Mouse (Mus musculus) heart, adult 2 months (tissue): Measurements from ENCODE around the gene Atg2a. TPM values are rescaled to one million over a fixed set of nuclear protein-coding genes. Genes with fewer than 3 reads are reported as not detected.

Experiments
- DNase-seq, 2 experiments: peaks; one replicate each; pipeline ENCODE4 v3.0.0; 2021
- H3K27ac ChIP-seq: fragments of 200-600 bp; 2 replicates; pipeline ENCODE4 v1.8.1; 2022
- H3K27me3 ChIP-seq: fragments of 200-500 bp; 2 replicates; pipeline ENCODE4 v1.6.1; 2012; ENCODE audit warnings: mild to moderate bottlenecking, low read length, inconsistent platforms, mixed read lengths; ENCODE audit not compliant: control insufficient read depth, insufficient read depth
- H3K36me3 ChIP-seq: fragments of 200-500 bp; 2 replicates; pipeline ENCODE4 v1.6.1; 2012; ENCODE audit warnings: low read length, inconsistent platforms; ENCODE audit not compliant: control insufficient read depth, insufficient read depth
- H3K4me1 ChIP-seq: fragments of 200-500 bp; 2 replicates; pipeline ENCODE4 v1.6.1; 2011; ENCODE audit warnings: low read length; ENCODE audit not compliant: control insufficient read depth, insufficient read depth
- H3K4me3 ChIP-seq: fragments of 200-600 bp; 2 replicates; pipeline ENCODE4 v1.8.1; 2022
- H3K79me2 ChIP-seq: fragments of 200-500 bp; replicated peaks from 2 replicates; pipeline ENCODE4 v1.6.1; 2012; ENCODE audit warnings: mild to moderate bottlenecking, inconsistent platforms, low read length, moderate library complexity, mixed read lengths; ENCODE audit not compliant: control insufficient read depth, insufficient read depth
- H3K9ac ChIP-seq: fragments of 200-500 bp; 2 replicates; pipeline ENCODE4 v1.6.1; 2012; ENCODE audit warnings: low read depth, mild to moderate bottlenecking, control low read depth, inconsistent platforms, low read length, mixed read lengths
- CTCF ChIP-seq: fragments of 200-600 bp; IDR thresholded peaks from 2 replicates; pipeline ENCODE4 v1.8.1; 2022; ENCODE audit warnings: antibody characterized with exemption, mild to moderate bottlenecking, moderate library complexity
- EP300 ChIP-seq: fragments of 200-500 bp; IDR thresholded peaks from 2 replicates; pipeline ENCODE4 v1.6.1; 2011; ENCODE audit warnings: low read depth, low read length, control low read depth; ENCODE audit not compliant: insufficient read depth
- POLR2A ChIP-seq: fragments of 200-500 bp; IDR thresholded peaks from 2 replicates; pipeline ENCODE4 v1.6.1; 2011; ENCODE audit warnings: mild to moderate bottlenecking, low read depth, low read length, control low read depth; ENCODE audit not compliant: insufficient read depth
- WGBS: fragments of 180-500 bp; shearing (Covaris S2); methylation state at CpG from one replicate; pipeline ENCODE4 v1.1.7; 2018; 5-methylcytosine and 5-hydroxymethylcytosine counted together
- intact Hi-C: fragments of 180-260 bp; cut with DNase I; formaldehyde crosslinking; loops from one replicate; pipeline ENCODE4 v1.15.1; 2025
- polyA plus RNA-seq: library from polyadenylated mRNA; depleted of rRNA; stranded (reverse); fragments of >200 nt; gene quantifications from 2 replicates; pipeline ENCODE4 v1.2.3, GENCODE M21; 2012
- total RNA-seq, 2 experiments: library from RNA; stranded (reverse); gene quantifications; 2 replicates each; pipeline ENCODE4 v1.2.3; 2021

Atg2a gene
- total and polyA plus RNA-seq, 3 experiments, result 20.5 to 26.3 (median 24.5) TPM

- Histone ChIP-seq H3K27ac (peak overlapping the region; percentile 86), H3K4me3 (peak overlapping the region; percentile 96), H3K4me1 (no peaks in the 10 kb centered on the region; the same call in none of the 2 replicates), H3K27me3 (no peaks in the 10 kb centered on the region), H3K9ac (peak overlapping the region; percentile 80), H3K79me2 (no peaks in the 10 kb centered on the region), H3K36me3 (no peaks in the 10 kb centered on the region)
- intact Hi-C loops, result no loop called here
- WGBS, result 0% methylated on average over 4 of the region's 4 CpGs
- TF ChIP-seq POLR2A, result 0 out of 2 replicates have a peak, but pooled peaks have one; percentile 38
- 0 out of 2 replicates have a peak, but pooled peaks have one; percentile 25 for TF ChIP-seq EP300
- no peak for TF ChIP-seq CTCF
- DNase-seq, result peak; percentile 55 to 63
Observed at GRCm38 (mm10) chr19:6242281-6242680, 813 bp downstream of the Atg2a start.

GRCm38 (mm10) chr19:6243226-6243625, 1.8 kb downstream of the Atg2a start:
- Histone ChIP-seq H3K4me1 (no peaks in the 10 kb centered on the region; the same call in none of the 2 replicates), H3K9ac (no peak overlapping the region), H3K79me2 (no peaks in the 10 kb centered on the region), H3K36me3 (no peaks in the 10 kb centered on the region), H3K4me3 (no peak overlapping the region), H3K27ac (no peak overlapping the region), H3K27me3 (no peaks in the 10 kb centered on the region)
- DNase-seq, result no peak
- 76% methylated on average over 5 of the region's 5 CpGs for WGBS
- intact Hi-C loops, result no loop called here
- no peak for TF ChIP-seq CTCF
- no peak for TF ChIP-seq EP300
- TF ChIP-seq POLR2A, result no peak

GRCm38 (mm10) chr19:6245806-6246205, 4.3 kb downstream of the Atg2a start:
- intact Hi-C loops, result no loop called here
- no peaks in the 10 kb centered on the region for H3K36me3 ChIP-seq
- no peaks in the 10 kb centered on the region; the same call in none of the 2 replicates for H3K4me1 ChIP-seq
- 33% methylated on average over 1 of the region's 1 CpGs for WGBS
- H3K27ac ChIP-seq, result no peak overlapping the region
- no peaks in the 10 kb centered on the region for H3K79me2 ChIP-seq
- no peak for DNase-seq
- no peak overlapping the region for H3K4me3 ChIP-seq
- TF ChIP-seq EP300, result no peak
- TF ChIP-seq CTCF, result peak; percentile 11; the same call in 1 of the 2 replicates
- no peak for TF ChIP-seq POLR2A
- no peaks in the 10 kb centered on the region for H3K27me3 ChIP-seq
- H3K9ac ChIP-seq, result no peak overlapping the region

GRCm38 (mm10) chr19:6247526-6248300, 6.2 kb downstream of the Atg2a start:
- no peaks in the 10 kb centered on the region for H3K79me2 ChIP-seq
- no peak overlapping the region for H3K27ac ChIP-seq
- no peaks in the 10 kb centered on the region for H3K27me3 ChIP-seq
- WGBS, result 91% methylated on average over 29 of the region's 29 CpGs
- no peak overlapping the region for H3K4me3 ChIP-seq
- H3K9ac ChIP-seq, result no peak overlapping the region
- no peaks in the 10 kb centered on the region; the same call in 1 of the 2 replicates for H3K4me1 ChIP-seq
- TF ChIP-seq EP300 (no peak), CTCF (no peak), POLR2A (no peak)
- no peaks in the 10 kb centered on the region for H3K36me3 ChIP-seq
- DNase-seq, result no peak
- intact Hi-C loops, result no loop called here

GRCm38 (mm10) chr19:6253021-6253420, 11.6 kb downstream of the Atg2a start:
- Histone ChIP-seq H3K27ac (no peak overlapping the region), H3K4me1 (no peaks in the 10 kb centered on the region), H3K4me3 (no peak overlapping the region), H3K36me3 (no peaks in the 10 kb centered on the region), H3K79me2 (no peaks in the 10 kb centered on the region), H3K27me3 (no peaks in the 10 kb centered on the region), H3K9ac (no peak overlapping the region)
- no peak for TF ChIP-seq CTCF
- no peak for TF ChIP-seq EP300
- TF ChIP-seq POLR2A, result no peak
- WGBS, result 94% methylated on average over 4 of the region's 4 CpGs
- DNase-seq, result no peak
- intact Hi-C loops, result no loop called here

GRCm38 (mm10) chr19:6260428-6260827, 19.0 kb downstream of the Atg2a start:
- no peak for TF ChIP-seq EP300
- peak; percentile 59 for TF ChIP-seq CTCF
- TF ChIP-seq POLR2A, result no peak
- Histone ChIP-seq H3K27ac (no peak overlapping the region), H3K9ac (no peak overlapping the region), H3K4me3 (no peak overlapping the region), H3K4me1 (no peaks in the 10 kb centered on the region), H3K79me2 (no peaks in the 10 kb centered on the region), H3K27me3 (no peaks in the 10 kb centered on the region), H3K36me3 (no peaks in the 10 kb centered on the region)
- intact Hi-C loops, result no loop called here
- no peak for DNase-seq
- WGBS, result 79% methylated on average over 2 of the region's 2 CpGs
